Mouse (Mus musculus): ENCODE measurements around the gene Wdr27.
A peak's percentile ranks its signal among the peaks of the same experiment; 100 is the strongest.

DNA sequence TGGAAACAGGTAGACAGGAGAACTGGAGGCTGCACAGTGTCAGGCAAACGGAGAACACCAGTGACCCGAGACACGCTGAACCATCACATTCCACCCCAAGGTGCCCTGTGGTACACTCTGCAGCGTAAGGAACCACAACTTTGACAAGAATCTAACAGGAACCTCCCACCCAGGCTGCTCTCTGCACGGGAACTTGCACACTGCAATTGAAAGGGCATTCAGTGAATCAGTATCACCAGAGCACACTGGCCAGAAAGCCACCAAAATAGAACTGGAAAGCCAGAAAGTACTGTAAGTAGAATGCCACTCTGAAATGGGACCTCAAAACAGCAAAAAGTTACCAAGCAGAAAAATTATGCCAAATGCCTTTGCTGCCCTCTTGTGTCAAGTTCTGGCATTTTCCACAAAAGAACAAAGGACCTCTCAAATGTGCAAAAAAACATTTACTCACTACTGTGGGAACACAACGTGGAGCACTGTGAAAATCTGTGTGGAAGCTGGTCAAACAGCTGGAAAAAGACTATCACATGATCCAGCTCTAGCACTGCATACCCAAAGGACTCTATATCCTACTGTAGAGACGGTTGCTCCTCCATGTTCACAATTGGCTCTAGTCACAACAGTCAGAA, 38.2 kb downstream of the Wdr27 start:
- TF ChIP-seq CTCF (IDR thresholded peaks at IDR 0.05; ENCODE audit: low read depth) (peak; percentile 87), EP300 (IDR thresholded peaks at IDR 0.05; ENCODE audit: low read depth) (no peak)
